Mouse (Mus musculus): ENCODE measurements around the gene Muc3a. TPM values are rescaled to one million over a fixed set of nuclear protein-coding genes. Genes with fewer than 3 reads are reported as not detected.

Gene Muc3a
- total and polyA plus RNA-seq, 3 experiments: 16.1 to 16.9 TPM; not detected in 1

GRCm38 (mm10) chr5:137210689-137211088 is 1.5 kb downstream of the Muc3a start:
- no peaks in the 10 kb centered on the region for H3K79me2 ChIP-seq (ENCODE audit: control insufficient read depth, insufficient read depth, low read length, poor library complexity)
- DNase-seq (ENCODE audit: low read depth, low spot score): no peak
- no peak overlapping the region for H3K4me3 ChIP-seq (ENCODE audit: control insufficient read depth in 1 of 2, insufficient read depth in 1 of 2, low read depth in 2 of 2, low read length in 2 of 2)
- no peaks in the 10 kb centered on the region for H3K27me3 ChIP-seq (ENCODE audit: control insufficient read depth in 1 of 2, insufficient read depth in 2 of 2, low read length in 2 of 2)
- no peak overlapping the region for H3K27ac ChIP-seq (ENCODE audit: control insufficient read depth, low read depth, low read length)
- H3K4me1 ChIP-seq (ENCODE audit: control insufficient read depth in 1 of 2, insufficient read depth in 2 of 2, low read length in 2 of 2): no peaks in the 10 kb centered on the region
- no peaks in the 10 kb centered on the region for H3K36me3 ChIP-seq (ENCODE audit: control insufficient read depth in 1 of 2, insufficient read depth in 2 of 2, low read length in 2 of 2)
- no peak overlapping the region for H3K9ac ChIP-seq (ENCODE audit: control insufficient read depth, low read depth, low read length, poor library complexity, severe bottlenecking)
- no peaks in the 10 kb centered on the region for H3K9me3 ChIP-seq (replicated peaks; ENCODE audit: insufficient read depth, low read length)
- TF ChIP-seq ZKSCAN1 (IDR thresholded peaks at IDR 0.05; ENCODE audit: low read depth, low read length): no peak
- TF ChIP-seq CTCF (IDR thresholded peaks at IDR 0.05 in 2 of 3, conservative IDR thresholded peaks at IDR 0.05 in 1 of 3; ENCODE audit: control insufficient read depth in 1 of 3, insufficient read depth in 1 of 3, low read depth in 2 of 3, low read length in 3 of 3, poor library complexity in 1 of 3, severe bottlenecking in 1 of 3): no peak
- TF ChIP-seq HCFC1 (IDR thresholded peaks at IDR 0.05; ENCODE audit: low read depth, low read length): no peak
- no peak for TF ChIP-seq NRF1 (IDR thresholded peaks at IDR 0.05; ENCODE audit: insufficient read depth, low read depth, low read length, poor library complexity, severe bottlenecking)
- TF ChIP-seq MAX (IDR thresholded peaks at IDR 0.05; ENCODE audit: low read length): no peak
- no peak for TF ChIP-seq JUND (IDR thresholded peaks at IDR 0.05; ENCODE audit: low read depth, low read length)
- no peak for TF ChIP-seq UBTF (IDR thresholded peaks at IDR 0.05; ENCODE audit: borderline replicate concordance, insufficient read depth, low read depth, low read length)
- TF ChIP-seq E2F4 (IDR thresholded peaks at IDR 0.05; ENCODE audit: borderline replicate concordance, low read depth, low read length): no peak
- TF ChIP-seq ZNF384 (IDR thresholded peaks at IDR 0.05; ENCODE audit: low read depth, low read length): no peak
- no peak for TF ChIP-seq SMC3 (IDR thresholded peaks at IDR 0.05; ENCODE audit: low read depth, low read length)
- TF ChIP-seq TAL1 (IDR thresholded peaks at IDR 0.05; ENCODE audit: low read length): no peak
- no peak for TF ChIP-seq POLR2AphosphoS2 (IDR thresholded peaks at IDR 0.05; ENCODE audit: low read length)
- no peak for TF ChIP-seq TBP (IDR thresholded peaks at IDR 0.05; ENCODE audit: low read depth, low read length)
- no peak for TF ChIP-seq USF2 (IDR thresholded peaks at IDR 0.05; ENCODE audit: borderline replicate concordance in 1 of 2, insufficient read depth in 1 of 2, low read depth in 1 of 2, low read length in 2 of 2)

DNA sequence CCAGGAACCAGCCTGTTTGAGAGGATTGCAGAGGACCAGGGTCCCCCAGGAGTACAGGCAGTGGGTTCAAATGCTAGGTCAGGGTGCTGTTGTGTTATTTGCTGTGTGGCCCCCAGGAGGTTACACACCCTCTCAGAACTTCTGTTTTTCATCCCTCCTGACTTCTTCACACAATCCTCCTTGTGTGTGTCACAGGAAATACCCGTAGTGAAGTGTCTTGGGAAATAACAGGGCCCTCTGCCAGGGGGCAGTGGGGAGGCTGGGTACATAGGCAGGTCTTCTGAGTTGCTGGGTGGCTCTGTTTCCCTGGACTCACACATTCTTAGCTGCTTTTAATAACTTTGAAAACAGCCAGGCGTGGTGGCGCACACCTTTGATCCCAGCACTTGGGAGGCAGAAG is 6.9 kb downstream of the Muc3a start:
- no peak for DNase-seq (ENCODE audit: low read depth, low spot score)
- no peaks in the 10 kb centered on the region for H3K27me3 ChIP-seq (ENCODE audit: control insufficient read depth in 1 of 2, insufficient read depth in 2 of 2, low read length in 2 of 2)
- no peaks in the 10 kb centered on the region for H3K9me3 ChIP-seq (replicated peaks; ENCODE audit: insufficient read depth, low read length)
- TF ChIP-seq RCOR1 (IDR thresholded peaks at IDR 0.05; ENCODE audit: low read depth, low read length) (no peak), HCFC1 (IDR thresholded peaks at IDR 0.05; ENCODE audit: low read depth, low read length) (no peak), TBP (IDR thresholded peaks at IDR 0.05; ENCODE audit: low read depth, low read length) (no peak), RAD21 (IDR thresholded peaks at IDR 0.05; ENCODE audit: low read depth, low read length) (no peak), ZMIZ1 (IDR thresholded peaks at IDR 0.05; ENCODE audit: low read depth, low read length) (no peak), MEF2A (IDR thresholded peaks at IDR 0.05; ENCODE audit: extremely low read depth, insufficient replicate concordance, low read depth, low read length, poor library complexity, severe bottlenecking) (no peak), SIN3A (IDR thresholded peaks at IDR 0.05; ENCODE audit: low read length) (no peak), TAL1 (IDR thresholded peaks at IDR 0.05; ENCODE audit: low read length) (no peak), MXI1 (IDR thresholded peaks at IDR 0.05; ENCODE audit: low read depth, low read length) (no peak), MYB (IDR thresholded peaks at IDR 0.05; ENCODE audit: low read depth, low read length) (no peak), CHD2 (IDR thresholded peaks at IDR 0.05; ENCODE audit: low read length) (no peak), POLR2AphosphoS2 (IDR thresholded peaks at IDR 0.05; ENCODE audit: low read length) (no peak)
- no peaks in the 10 kb centered on the region for H3K79me2 ChIP-seq (ENCODE audit: control insufficient read depth, insufficient read depth, low read length, poor library complexity)
- H3K9ac ChIP-seq (ENCODE audit: control insufficient read depth, low read depth, low read length, poor library complexity, severe bottlenecking): no peak overlapping the region
- no peaks in the 10 kb centered on the region for H3K36me3 ChIP-seq (ENCODE audit: control insufficient read depth in 1 of 2, insufficient read depth in 2 of 2, low read length in 2 of 2)
- no peak overlapping the region for H3K27ac ChIP-seq (ENCODE audit: control insufficient read depth, low read depth, low read length)
- no peak overlapping the region for H3K4me3 ChIP-seq (ENCODE audit: control insufficient read depth in 1 of 2, insufficient read depth in 1 of 2, low read depth in 2 of 2, low read length in 2 of 2)
- no peaks in the 10 kb centered on the region for H3K4me1 ChIP-seq (ENCODE audit: control insufficient read depth in 1 of 2, insufficient read depth in 2 of 2, low read length in 2 of 2)

Data from MEL (cell line).